Mouse (Mus musculus): Measurements from ENCODE around the gene Cavin2. TPM values are rescaled to one million over a fixed set of nuclear protein-coding genes. Genes with fewer than 3 reads are reported as not detected.

Cavin2 gene
- polyA plus RNA-seq, 1 experiment from 2014 or later: 107 TPM

- H3K9me3 ChIP-seq (replicated peaks; ENCODE audit: control insufficient read depth, low read length): no peaks in the 10 kb centered on the region
- H3K36me3 ChIP-seq (ENCODE audit: control insufficient read depth, insufficient read depth, low read length): no peaks in the 10 kb centered on the region
- peak; percentile 78 for ATAC-seq (replicated peaks; ENCODE audit: insufficient number of reproducible peaks, low FRiP score, low TSS enrichment)
- peak overlapping the region; percentile 68 for H3K9ac ChIP-seq (ENCODE audit: low read depth, low read length)
- WGBS (ENCODE audit: insufficient replicate concordance): 15% methylated on average over 18 of the region's 18 CpGs
- peak overlapping the region; percentile 54; the same call in 1 of the 2 replicates for H3K27ac ChIP-seq (ENCODE audit: low read depth, low read length)
- H3K4me1 ChIP-seq (ENCODE audit: control insufficient read depth, insufficient read depth, low read length): peaks cover 15% of the 10 kb centered on the region
- no peaks in the 10 kb centered on the region for H3K27me3 ChIP-seq (ENCODE audit: control insufficient read depth, insufficient read depth, low read length)
- H3K4me2 ChIP-seq: peak overlapping the region; percentile 66
- H3K4me3 ChIP-seq (ENCODE audit: low read depth, low read length): peak overlapping the region; percentile 43
These were observed 44.8 kb downstream of the Cavin2 start for GRCm38 (mm10) chr1:51333557-51334285.

GRCm38 (mm10) chr1:51334289-51334688, 45.4 kb downstream of the Cavin2 start:
- Histone ChIP-seq H3K27ac (ENCODE audit: low read depth, low read length) (peak overlapping the region; percentile 50; the same call in 1 of the 2 replicates), H3K4me2 (peak overlapping the region; percentile 66; the same call in 1 of the 2 replicates), H3K9ac (ENCODE audit: low read depth, low read length) (no peak overlapping the region), H3K36me3 (ENCODE audit: control insufficient read depth, insufficient read depth, low read length) (no peaks in the 10 kb centered on the region), H3K9me3 (replicated peaks; ENCODE audit: control insufficient read depth, low read length) (no peaks in the 10 kb centered on the region), H3K4me3 (ENCODE audit: low read depth, low read length) (peak overlapping the region; percentile 43; the same call in 1 of the 2 replicates), H3K4me1 (ENCODE audit: control insufficient read depth, insufficient read depth, low read length) (peaks cover 15% of the 10 kb centered on the region), H3K27me3 (ENCODE audit: control insufficient read depth, insufficient read depth, low read length) (no peaks in the 10 kb centered on the region)
- peak; percentile 13; the same call in 1 of the 2 replicates for ATAC-seq (replicated peaks; ENCODE audit: insufficient number of reproducible peaks, low FRiP score, low TSS enrichment)
- WGBS (ENCODE audit: insufficient replicate concordance): 18% methylated on average over 6 of the region's 6 CpGs

GRCm38 (mm10) chr1:51335081-51335480, 46.2 kb downstream of the Cavin2 start:
- H3K27me3 ChIP-seq (ENCODE audit: control insufficient read depth, insufficient read depth, low read length): no peaks in the 10 kb centered on the region
- no peak for ATAC-seq (replicated peaks; ENCODE audit: insufficient number of reproducible peaks, low FRiP score, low TSS enrichment)
- H3K4me1 ChIP-seq (ENCODE audit: control insufficient read depth, insufficient read depth, low read length): peaks cover 15% of the 10 kb centered on the region
- no peak overlapping the region for H3K27ac ChIP-seq (ENCODE audit: low read depth, low read length)
- 78% methylated on average over 2 of the region's 2 CpGs for WGBS (ENCODE audit: insufficient replicate concordance)
- no peak overlapping the region for H3K4me3 ChIP-seq (ENCODE audit: low read depth, low read length)
- no peak overlapping the region for H3K4me2 ChIP-seq
- no peaks in the 10 kb centered on the region for H3K36me3 ChIP-seq (ENCODE audit: control insufficient read depth, insufficient read depth, low read length)
- H3K9ac ChIP-seq (ENCODE audit: low read depth, low read length): no peak overlapping the region
- H3K9me3 ChIP-seq (replicated peaks; ENCODE audit: control insufficient read depth, low read length): no peaks in the 10 kb centered on the region

GRCm38 (mm10) chr1:51344160-51344559, 55.2 kb downstream of the Cavin2 start:
- no peak overlapping the region for H3K4me2 ChIP-seq
- H3K4me3 ChIP-seq (ENCODE audit: low read depth, low read length): no peak overlapping the region
- ATAC-seq (replicated peaks; ENCODE audit: insufficient number of reproducible peaks, low FRiP score, low TSS enrichment): no peak
- H3K9ac ChIP-seq (ENCODE audit: low read depth, low read length): no peak overlapping the region
- 62% methylated on average over 3 of the region's 3 CpGs for WGBS (ENCODE audit: insufficient replicate concordance)
- H3K27me3 ChIP-seq (ENCODE audit: control insufficient read depth, insufficient read depth, low read length): no peaks in the 10 kb centered on the region
- no peak overlapping the region for H3K27ac ChIP-seq (ENCODE audit: low read depth, low read length)
- no peaks in the 10 kb centered on the region; the same call in 1 of the 2 replicates for H3K9me3 ChIP-seq (replicated peaks; ENCODE audit: control insufficient read depth, low read length)
- H3K4me1 ChIP-seq (ENCODE audit: control insufficient read depth, insufficient read depth, low read length): no peaks in the 10 kb centered on the region
- H3K36me3 ChIP-seq (ENCODE audit: control insufficient read depth, insufficient read depth, low read length): no peaks in the 10 kb centered on the region

GRCm38 (mm10) chr1:51347596-51347995, 58.7 kb downstream of the Cavin2 start:
- H3K27me3 ChIP-seq (ENCODE audit: control insufficient read depth, insufficient read depth, low read length): no peaks in the 10 kb centered on the region
- no peaks in the 10 kb centered on the region; the same call in 1 of the 2 replicates for H3K9me3 ChIP-seq (replicated peaks; ENCODE audit: control insufficient read depth, low read length)
- H3K4me2 ChIP-seq: no peak overlapping the region
- H3K27ac ChIP-seq (ENCODE audit: low read depth, low read length): no peak overlapping the region
- ATAC-seq (replicated peaks; ENCODE audit: insufficient number of reproducible peaks, low FRiP score, low TSS enrichment): no peak
- no peak overlapping the region for H3K9ac ChIP-seq (ENCODE audit: low read depth, low read length)
- no peaks in the 10 kb centered on the region for H3K4me1 ChIP-seq (ENCODE audit: control insufficient read depth, insufficient read depth, low read length)
- WGBS (ENCODE audit: insufficient replicate concordance): 74% methylated on average over 3 of the region's 3 CpGs
- no peak overlapping the region for H3K4me3 ChIP-seq (ENCODE audit: low read depth, low read length)
- no peaks in the 10 kb centered on the region for H3K36me3 ChIP-seq (ENCODE audit: control insufficient read depth, insufficient read depth, low read length)

GRCm38 (mm10) chr1:51348631-51349030, 59.7 kb downstream of the Cavin2 start:
- 85% methylated on average over 7 of the region's 7 CpGs for WGBS (ENCODE audit: insufficient replicate concordance)
- H3K4me2 ChIP-seq: no peak overlapping the region
- no peaks in the 10 kb centered on the region for H3K4me1 ChIP-seq (ENCODE audit: control insufficient read depth, insufficient read depth, low read length)

GRCm38 (mm10) chr1:51349291-51349967, 60.5 kb downstream of the Cavin2 start:
- Histone ChIP-seq H3K27me3 (ENCODE audit: control insufficient read depth, insufficient read depth, low read length) (no peaks in the 10 kb centered on the region), H3K4me1 (ENCODE audit: control insufficient read depth, insufficient read depth, low read length) (no peaks in the 10 kb centered on the region), H3K27ac (ENCODE audit: low read depth, low read length) (no peak overlapping the region), H3K9ac (ENCODE audit: low read depth, low read length) (no peak overlapping the region), H3K9me3 (replicated peaks; ENCODE audit: control insufficient read depth, low read length) (no peaks in the 10 kb centered on the region; the same call in 1 of the 2 replicates), H3K4me3 (ENCODE audit: low read depth, low read length) (no peak overlapping the region), H3K36me3 (ENCODE audit: control insufficient read depth, insufficient read depth, low read length) (no peaks in the 10 kb centered on the region), H3K4me2 (no peak overlapping the region)
- WGBS (ENCODE audit: insufficient replicate concordance): 58% methylated on average over 7 of the region's 7 CpGs
- no peak for ATAC-seq (replicated peaks; ENCODE audit: insufficient number of reproducible peaks, low FRiP score, low TSS enrichment)

More at GRCm38 (mm10) chr1:51348631-51349030, 59.7 kb downstream of the Cavin2 start:
- no peaks in the 10 kb centered on the region for H3K36me3 ChIP-seq (ENCODE audit: control insufficient read depth, insufficient read depth, low read length)
- no peak for ATAC-seq (replicated peaks; ENCODE audit: insufficient number of reproducible peaks, low FRiP score, low TSS enrichment)
- no peaks in the 10 kb centered on the region for H3K27me3 ChIP-seq (ENCODE audit: control insufficient read depth, insufficient read depth, low read length)
- no peak overlapping the region for H3K4me3 ChIP-seq (ENCODE audit: low read depth, low read length)
- no peaks in the 10 kb centered on the region; the same call in 1 of the 2 replicates for H3K9me3 ChIP-seq (replicated peaks; ENCODE audit: control insufficient read depth, low read length)
- H3K9ac ChIP-seq (ENCODE audit: low read depth, low read length): no peak overlapping the region
- H3K27ac ChIP-seq (ENCODE audit: low read depth, low read length): no peak overlapping the region

All from heart, embryonic 11.5 days (tissue).